Mouse (Mus musculus): ENCODE measurements around the gene Ceacam16. TPM values are rescaled to one million over a fixed set of nuclear protein-coding genes. Genes with fewer than 3 reads are reported as not detected.

Ceacam16 gene
- polyA plus RNA-seq, 1 experiment = not detected

DNA sequence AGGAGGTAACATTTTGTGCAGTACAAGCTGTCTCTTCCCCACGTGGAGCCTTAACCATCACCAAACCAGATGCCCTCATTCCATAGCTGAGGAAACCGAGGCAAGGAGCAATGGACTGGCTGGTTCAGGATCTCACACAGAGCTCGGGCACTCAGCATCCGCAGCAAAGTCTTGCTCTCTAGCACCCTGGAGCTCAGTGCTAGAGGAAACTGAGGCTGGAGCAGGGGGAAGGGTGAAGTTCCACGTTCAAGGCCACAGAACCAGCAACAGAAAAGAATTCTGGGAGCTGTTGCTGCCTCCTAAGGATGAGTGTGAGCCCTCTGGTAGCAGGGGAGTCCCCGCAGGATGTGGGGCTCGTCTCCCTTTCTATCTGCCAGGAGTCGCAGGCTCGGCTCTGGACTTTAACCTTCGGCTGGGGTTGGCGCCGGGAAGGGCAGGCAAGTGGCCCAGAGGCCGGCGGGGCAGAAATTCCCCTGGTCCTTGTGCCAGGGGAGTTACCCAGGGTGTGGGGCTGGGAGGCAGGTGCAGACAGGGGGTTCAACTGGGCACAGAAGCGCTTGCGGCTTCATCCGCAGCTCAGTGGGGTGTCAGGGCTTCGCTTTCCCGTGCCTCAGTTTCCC, 18.1 kb downstream of the Ceacam16 start:
- H3K36me3 ChIP-seq (ENCODE audit: control insufficient read depth, insufficient read depth) = no peaks in the 10 kb centered on the region
- no peak overlapping the region for H3ac ChIP-seq (ENCODE audit: control insufficient read depth, insufficient read length, low read depth)
- no peaks in the 10 kb centered on the region for H3K79me2 ChIP-seq (ENCODE audit: control insufficient read depth, insufficient read depth)
- no peaks in the 10 kb centered on the region for H3K27me3 ChIP-seq (ENCODE audit: control insufficient read depth, insufficient read depth, insufficient read length)
- no peak overlapping the region for H3K4me3 ChIP-seq (ENCODE audit: insufficient read depth, poor library complexity, severe bottlenecking)
- no peak for TF ChIP-seq MAX (IDR thresholded peaks at IDR 0.05)
- no peak for TF ChIP-seq MYOD1 (IDR thresholded peaks at IDR 0.05; ENCODE audit: control insufficient read depth, insufficient read length, low read depth)
- no peak for TF ChIP-seq CEBPB (IDR thresholded peaks at IDR 0.05; ENCODE audit: low read depth)
- TF ChIP-seq MYOG (IDR thresholded peaks at IDR 0.05; ENCODE audit: control insufficient read depth, extremely low read depth, insufficient read length) = no peak
- TF ChIP-seq CTCF (IDR thresholded peaks at IDR 0.05; ENCODE audit: control insufficient read depth, insufficient read depth, insufficient read length) = no peak
- TF ChIP-seq FOSL1 (IDR thresholded peaks at IDR 0.05; ENCODE audit: insufficient read depth, low read length, poor library complexity, severe bottlenecking) = no peak
- no peak for TF ChIP-seq USF1 (IDR thresholded peaks at IDR 0.05; ENCODE audit: low read depth)
- H3K79me3 ChIP-seq (ENCODE audit: low read depth) = no peaks in the 10 kb centered on the region

DNA sequence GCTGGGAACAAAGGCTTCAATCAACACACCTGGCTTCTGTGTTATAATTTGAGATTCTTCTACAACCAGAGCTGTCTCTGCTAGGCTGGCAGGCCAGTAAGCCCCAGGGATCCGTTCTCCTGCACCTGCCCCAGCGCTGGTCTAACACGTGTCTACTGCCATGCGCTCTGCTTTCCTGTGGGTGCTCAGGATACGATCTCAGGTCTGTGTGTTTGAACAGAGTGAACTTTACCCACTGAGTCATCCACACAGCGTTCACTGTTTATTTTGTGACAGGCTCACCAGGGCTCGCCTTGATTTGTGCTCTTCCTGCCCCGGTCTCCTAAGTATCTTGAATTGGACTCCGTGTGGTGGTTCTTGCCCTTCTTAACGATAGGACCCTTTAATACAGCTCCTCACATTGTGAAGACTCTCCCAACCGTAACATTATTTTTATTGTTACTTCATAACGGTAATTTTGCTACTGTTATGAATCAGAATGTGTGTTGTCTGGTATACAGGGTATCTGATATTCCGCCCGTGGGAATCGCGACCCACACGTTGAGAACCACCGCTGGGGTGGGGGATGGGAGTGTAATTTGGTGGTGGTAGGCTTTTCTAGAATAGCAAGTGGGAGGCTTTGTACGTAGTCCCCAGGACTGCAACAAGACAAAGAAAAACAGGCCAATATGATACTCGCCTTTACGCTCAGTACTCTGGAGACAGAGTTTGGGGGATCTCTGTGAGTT, 19.2 kb downstream of the Ceacam16 start:
- Histone ChIP-seq H3K4me3 (ENCODE audit: insufficient read depth, poor library complexity, severe bottlenecking) (no peak overlapping the region), H3K79me3 (ENCODE audit: low read depth) (no peaks in the 10 kb centered on the region), H3K27me3 (ENCODE audit: control insufficient read depth, insufficient read depth, insufficient read length) (no peaks in the 10 kb centered on the region), H3K36me3 (ENCODE audit: control insufficient read depth, insufficient read depth) (no peaks in the 10 kb centered on the region), H3ac (ENCODE audit: control insufficient read depth, insufficient read length, low read depth) (no peak overlapping the region), H3K79me2 (ENCODE audit: control insufficient read depth, insufficient read depth) (no peaks in the 10 kb centered on the region)
- TF ChIP-seq MYOD1 (IDR thresholded peaks at IDR 0.05; ENCODE audit: control insufficient read depth, insufficient read length, low read depth) = no peak
- TF ChIP-seq MAX (IDR thresholded peaks at IDR 0.05) = no peak
- TF ChIP-seq CTCF (IDR thresholded peaks at IDR 0.05; ENCODE audit: control insufficient read depth, insufficient read depth, insufficient read length) = no peak

DNA sequence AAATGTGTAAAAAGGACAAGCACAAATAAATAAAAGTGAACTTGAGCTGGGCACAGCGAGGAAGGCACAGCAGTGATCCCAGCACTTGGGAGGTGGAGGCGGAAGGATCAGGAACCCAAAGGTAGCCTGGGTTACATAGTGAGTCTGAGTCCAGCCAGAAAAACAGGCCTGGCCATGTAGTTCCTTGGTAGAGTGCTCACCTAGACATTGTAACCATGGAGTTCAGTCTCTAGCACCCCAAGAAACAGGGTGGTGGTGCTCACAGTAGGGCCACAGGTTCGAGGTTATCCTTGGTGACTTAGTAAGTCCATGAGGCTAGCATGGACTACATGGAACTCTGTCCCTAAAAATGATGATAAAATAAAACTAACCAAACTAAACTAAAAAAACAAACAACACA, 20.2 kb downstream of the Ceacam16 start:
- Histone ChIP-seq H3K4me3 (ENCODE audit: insufficient read depth, poor library complexity, severe bottlenecking) (no peak overlapping the region), H3K79me3 (ENCODE audit: low read depth) (no peaks in the 10 kb centered on the region), H3K36me3 (ENCODE audit: control insufficient read depth, insufficient read depth) (no peaks in the 10 kb centered on the region), H3K79me2 (ENCODE audit: control insufficient read depth, insufficient read depth) (no peaks in the 10 kb centered on the region), H3K27me3 (ENCODE audit: control insufficient read depth, insufficient read depth, insufficient read length) (no peaks in the 10 kb centered on the region), H3ac (ENCODE audit: control insufficient read depth, insufficient read length, low read depth) (no peak overlapping the region)
- TF ChIP-seq CTCF (IDR thresholded peaks at IDR 0.05; ENCODE audit: control insufficient read depth, insufficient read depth, insufficient read length) = no peak
- no peak for TF ChIP-seq MYOD1 (IDR thresholded peaks at IDR 0.05; ENCODE audit: control insufficient read depth, insufficient read length, low read depth)
- no peak for TF ChIP-seq CEBPB (IDR thresholded peaks at IDR 0.05; ENCODE audit: low read depth)

DNA sequence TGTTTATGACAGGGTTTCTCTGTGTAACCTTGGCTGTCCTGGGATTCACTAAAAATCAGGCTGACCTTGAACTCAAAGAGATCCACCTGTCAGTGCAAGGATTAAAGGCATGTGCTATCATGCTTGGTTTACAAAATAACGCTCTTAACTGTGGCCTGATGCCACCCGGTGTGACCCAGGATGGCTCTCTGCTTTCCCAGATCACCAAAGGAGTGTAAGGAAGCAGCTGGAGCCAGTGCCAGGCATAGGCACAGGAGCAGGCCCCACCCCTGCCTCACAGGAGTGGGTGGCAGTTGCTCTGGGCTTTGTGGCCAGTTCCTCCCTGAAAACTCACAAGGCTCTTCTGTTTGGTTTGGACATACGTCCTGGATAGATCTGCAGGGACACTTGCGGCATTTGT, 20.7 kb downstream of the Ceacam16 start:
- Histone ChIP-seq H3K27me3 (ENCODE audit: control insufficient read depth, insufficient read depth, insufficient read length) (no peaks in the 10 kb centered on the region), H3K4me3 (ENCODE audit: insufficient read depth, poor library complexity, severe bottlenecking) (no peak overlapping the region), H3K79me2 (ENCODE audit: control insufficient read depth, insufficient read depth) (no peaks in the 10 kb centered on the region), H3K36me3 (ENCODE audit: control insufficient read depth, insufficient read depth) (no peaks in the 10 kb centered on the region), H3K79me3 (ENCODE audit: low read depth) (no peaks in the 10 kb centered on the region), H3ac (ENCODE audit: control insufficient read depth, insufficient read length, low read depth) (no peak overlapping the region)
- TF ChIP-seq CEBPB (IDR thresholded peaks at IDR 0.05; ENCODE audit: low read depth) (no peak), USF1 (IDR thresholded peaks at IDR 0.05; ENCODE audit: low read depth) (no peak), FOSL1 (IDR thresholded peaks at IDR 0.05; ENCODE audit: insufficient read depth, low read length, poor library complexity, severe bottlenecking) (no peak), CTCF (IDR thresholded peaks at IDR 0.05; ENCODE audit: control insufficient read depth, insufficient read depth, insufficient read length) (no peak), MYOD1 (IDR thresholded peaks at IDR 0.05; ENCODE audit: control insufficient read depth, insufficient read length, low read depth) (no peak), MAX (IDR thresholded peaks at IDR 0.05) (no peak), MYOG (IDR thresholded peaks at IDR 0.05; ENCODE audit: control insufficient read depth, extremely low read depth, insufficient read length) (no peak)

DNA sequence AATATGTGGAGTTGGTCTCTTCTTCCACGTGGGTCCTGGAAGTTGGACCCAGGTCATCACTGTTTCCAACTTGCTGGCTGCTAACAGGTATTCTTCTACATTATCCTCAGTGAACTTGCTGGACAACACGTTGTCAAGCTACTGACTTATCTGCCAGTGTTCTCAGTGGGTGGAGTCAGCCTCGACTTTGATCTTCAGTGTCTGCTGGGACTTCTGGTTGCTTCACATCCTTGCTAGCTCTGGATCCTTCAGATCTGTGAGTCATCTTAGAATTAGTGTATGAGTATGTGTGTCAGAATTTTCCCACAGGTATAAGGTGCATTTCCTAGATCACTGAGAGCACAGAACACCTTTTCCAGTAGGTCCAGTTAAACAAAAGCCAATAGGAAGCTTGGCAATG, 24.3 kb downstream of the Ceacam16 start:
- no peak overlapping the region for H3ac ChIP-seq (ENCODE audit: control insufficient read depth, insufficient read length, low read depth)
- H3K79me2 ChIP-seq (ENCODE audit: control insufficient read depth, insufficient read depth) = no peaks in the 10 kb centered on the region
- TF ChIP-seq MYOG (IDR thresholded peaks at IDR 0.05; ENCODE audit: control insufficient read depth, extremely low read depth, insufficient read length) = no peak
- no peak overlapping the region for H3K4me3 ChIP-seq (ENCODE audit: insufficient read depth, poor library complexity, severe bottlenecking)
- H3K79me3 ChIP-seq (ENCODE audit: low read depth) = no peaks in the 10 kb centered on the region
- H3K36me3 ChIP-seq (ENCODE audit: control insufficient read depth, insufficient read depth) = no peaks in the 10 kb centered on the region
- no peaks in the 10 kb centered on the region for H3K27me3 ChIP-seq (ENCODE audit: control insufficient read depth, insufficient read depth, insufficient read length)

DNA sequence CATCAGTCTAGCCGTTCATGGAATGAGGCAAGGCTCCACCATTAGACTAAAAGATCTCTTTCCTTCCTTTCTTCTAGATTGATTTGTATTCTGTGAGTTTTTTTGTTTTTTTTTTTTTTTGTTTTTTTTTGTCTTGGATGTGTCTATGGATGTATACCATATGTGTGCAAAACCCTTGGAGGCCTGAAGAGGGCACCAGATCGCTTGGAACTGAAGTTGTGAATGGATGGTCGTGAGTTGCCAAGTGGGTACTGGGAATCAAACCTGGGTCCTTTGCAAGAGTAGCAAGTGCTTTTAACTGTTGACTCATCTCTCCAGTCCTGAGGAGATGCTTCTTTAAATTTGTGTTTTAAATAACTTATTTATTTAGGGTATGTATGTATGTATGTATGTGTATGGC, 27.0 kb downstream of the Ceacam16 start:
- Histone ChIP-seq H3K27me3 (ENCODE audit: control insufficient read depth, insufficient read depth, insufficient read length) (no peaks in the 10 kb centered on the region), H3ac (ENCODE audit: control insufficient read depth, insufficient read length, low read depth) (no peak overlapping the region), H3K4me3 (ENCODE audit: insufficient read depth, poor library complexity, severe bottlenecking) (no peak overlapping the region), H3K79me3 (ENCODE audit: low read depth) (no peaks in the 10 kb centered on the region), H3K79me2 (ENCODE audit: control insufficient read depth, insufficient read depth) (no peaks in the 10 kb centered on the region), H3K36me3 (ENCODE audit: control insufficient read depth, insufficient read depth) (no peaks in the 10 kb centered on the region)
- TF ChIP-seq MYOD1 (IDR thresholded peaks at IDR 0.05; ENCODE audit: control insufficient read depth, insufficient read length, low read depth) (no peak), FOSL1 (IDR thresholded peaks at IDR 0.05; ENCODE audit: insufficient read depth, low read length, poor library complexity, severe bottlenecking) (no peak), MAX (IDR thresholded peaks at IDR 0.05) (no peak), USF1 (IDR thresholded peaks at IDR 0.05; ENCODE audit: low read depth) (no peak), CEBPB (IDR thresholded peaks at IDR 0.05; ENCODE audit: low read depth) (no peak), MYOG (IDR thresholded peaks at IDR 0.05; ENCODE audit: control insufficient read depth, extremely low read depth, insufficient read length) (no peak), CTCF (IDR thresholded peaks at IDR 0.05; ENCODE audit: control insufficient read depth, insufficient read depth, insufficient read length) (no peak)
